Mouse (Mus musculus) adrenal gland, adult 18-20 months (tissue): ENCODE results near the gene Gm20695. TPM values are rescaled to one million over a fixed set of nuclear protein-coding genes. Genes with fewer than 3 reads are reported as not detected.

Experiments used
- microRNA-seq, 2 experiments: library from miRNA; unstranded; fragments of <30 nt; microRNA quantifications; one replicate each; pipeline ENCODE4 v1.2.0; 2021; ENCODE audit warnings: borderline number of aligned reads in 2 of 2
- total RNA-seq, 2 experiments: library from RNA; stranded (reverse); gene quantifications; 1 replicate in 1 of 2; 2 replicates in 1 of 2; pipeline ENCODE4 v1.2.3; 2021

Gene Gm20695
- total RNA-seq, 2 experiments from 2014 or later = 1.1 to 1.4 TPM

Small RNA genes within 50 kb of the gene (microRNA-seq; reads per million reads assigned to microRNA genes)
- 0 reads per million in 2 experiments for gene Gm23493

Other genes starting within 250 kb of the Gm20695 start
- not detected for gene Mefv, start 166.6 kb upstream of the Gm20695 start, total RNA-seq
- 10 to 100 TPM; 21.6 to 23.0 TPM for gene Zfp263, start 140.6 kb upstream of the Gm20695 start, total RNA-seq
- gene Olfr15, start 53.8 kb upstream of the Gm20695 start, total RNA-seq = not detected
- 10 to 100 TPM in 1 of 2 experiments, 1 to 10 TPM in 1; 2.0 to 15.0 TPM for gene Zfp174, start 37.4 kb upstream of the Gm20695 start, total RNA-seq
- gene Naa60, start 12.3 kb upstream of the Gm20695 start, total RNA-seq = 10 to 100 TPM; 63.9 to 94.4 TPM
- gene Zfp597, start 87 bp upstream of the Gm20695 start, total RNA-seq = 10 to 100 TPM; 15.1 to 25.1 TPM
- 1 to 10 TPM; 3.7 to 3.8 TPM for gene 1700037C18Rik, start 24.0 kb downstream of the Gm20695 start, total RNA-seq
- gene Cluap1, start 24.2 kb downstream of the Gm20695 start, total RNA-seq = 10 to 100 TPM; 12.0 to 16.4 TPM
- 1 to 10 TPM; 2.4 to 2.6 TPM for gene Nlrc3, start 92.0 kb downstream of the Gm20695 start, total RNA-seq
- gene Slx4, start 119.1 kb downstream of the Gm20695 start, total RNA-seq = 10 to 100 TPM; 21.7 to 36.3 TPM
- 1 to 10 TPM in 1 of 2 experiments, not detected in 1; 1.5 TPM for gene Dnase1, start 152.3 kb downstream of the Gm20695 start, total RNA-seq
- gene Trap1, start 193.2 kb downstream of the Gm20695 start, total RNA-seq = 100 to 1,000 TPM; 197 to 233 TPM